Mouse (Mus musculus) lung, postnatal 0 days (tissue): ENCODE results near the gene Galk2. TPM values are rescaled to one million over a fixed set of nuclear protein-coding genes. Genes with fewer than 3 reads are reported as not detected.

ENCODE experiments used
- ATAC-seq: fragments of 200-750 bp; cut with Nextera tagmentation; 2 replicates; pipeline ENCODE4 v1.8.0; 2017; ENCODE audit warnings: moderate library complexity
- DNase-seq: peaks from one replicate; pipeline ENCODE4 v3.0.0-alpha.2; 2016; ENCODE audit warnings: low spot score
- H3K27ac ChIP-seq: fragments of 300-500 bp; sonication (generic); 2 replicates; pipeline ENCODE4 v1.5.1; 2014; ENCODE audit warnings: antibody characterized with exemption, mild to moderate bottlenecking, low read length, mixed read lengths
- H3K27me3 ChIP-seq: fragments of 300-500 bp; sonication (generic); replicated peaks from 2 replicates; pipeline ENCODE4 v1.6.1; 2014; ENCODE audit warnings: low read length, mixed read lengths; ENCODE audit not compliant: insufficient read depth
- H3K36me3 ChIP-seq: fragments of 300-500 bp; sonication (generic); 2 replicates; pipeline ENCODE4 v1.6.1; 2014; ENCODE audit warnings: low read length, mixed read lengths; ENCODE audit not compliant: insufficient read depth
- H3K4me1 ChIP-seq: fragments of 300-500 bp; sonication (generic); 2 replicates; pipeline ENCODE4 v1.6.1; 2014; ENCODE audit warnings: antibody characterized with exemption, low read depth, low read length, mixed read lengths; ENCODE audit not compliant: insufficient read depth
- H3K4me2 ChIP-seq: fragments of 300-500 bp; sonication (generic); replicated peaks from 2 replicates; pipeline ENCODE4 v1.6.1; 2014; ENCODE audit warnings: low read depth, mild to moderate bottlenecking, low read length, moderate library complexity, mixed read lengths
- H3K4me3 ChIP-seq: fragments of 300-500 bp; sonication (generic); 2 replicates; pipeline ENCODE4 v1.5.1; 2014; ENCODE audit warnings: low read depth, low read length
- H3K9ac ChIP-seq: fragments of 300-500 bp; sonication (generic); replicated peaks from 2 replicates; pipeline ENCODE4 v1.6.1; 2014; ENCODE audit warnings: low read depth, mild to moderate bottlenecking
- H3K9me3 ChIP-seq: fragments of 300-500 bp; sonication (generic); 2 replicates; pipeline ENCODE4 v1.6.1; 2016; ENCODE audit warnings: low read length, mixed read lengths
- CTCF ChIP-seq: IDR thresholded peaks from 2 replicates; pipeline ENCODE4 v1.5.1; 2016; ENCODE audit warnings: antibody characterized with exemption, mild to moderate bottlenecking
- EP300 ChIP-seq: IDR thresholded peaks from 2 replicates; pipeline ENCODE4 v1.6.1; 2016; ENCODE audit warnings: antibody characterized with exemption, mild to moderate bottlenecking, control low read depth
- WGBS: fragments of 180-500 bp; shearing (Covaris S2); extraction: QIAGEN DNeasy Blood & Tissue Kit; methylation state at CpG from one replicate; pipeline ENCODE4 v1.1.7; 2014; 5-methylcytosine and 5-hydroxymethylcytosine counted together
- polyA plus RNA-seq: library from polyadenylated mRNA; unstranded; fragments of >200 nt; fragmentation: Nextera tagmentation; extraction: Ambion mirVana; gene quantifications from 2 replicates; pipeline ENCODE4 v1.2.1, GENCODE M21; 2015

The Galk2 gene
- polyA plus RNA-seq, 1 experiment from 2014 or later = 27.1 TPM

DNA sequence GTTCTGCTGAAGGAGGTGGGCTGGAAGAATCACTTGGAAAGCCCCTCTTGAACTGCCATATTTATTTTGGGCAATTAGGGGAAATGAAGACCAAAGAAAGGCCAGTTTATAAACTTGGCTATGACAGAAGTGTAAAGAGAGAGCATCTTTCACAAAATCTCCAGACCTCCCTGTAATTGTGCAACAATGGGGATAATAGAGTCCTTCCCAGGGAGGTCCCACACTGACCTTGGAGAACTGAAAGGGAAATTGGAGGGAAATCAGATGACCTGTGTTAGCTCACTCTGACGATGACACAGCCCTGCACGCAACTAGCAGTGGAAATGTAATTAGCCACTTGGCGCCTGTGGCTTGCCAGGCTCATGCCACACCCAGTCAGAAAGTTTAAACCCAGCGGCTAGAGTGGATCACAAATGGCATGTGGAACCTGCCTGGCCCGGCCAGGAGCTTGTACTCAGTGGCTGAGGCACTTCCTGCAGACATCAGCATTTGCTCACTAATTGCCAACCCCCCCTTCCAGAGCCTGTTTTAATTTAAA, 117.0 kb downstream of the Galk2 start:
- TF ChIP-seq EP300 (no peak), CTCF (no peak)
- Histone ChIP-seq H3K27ac (no peak overlapping the region), H3K9ac (no peak overlapping the region), H3K4me3 (no peak overlapping the region), H3K36me3 (no peaks in the 10 kb centered on the region), H3K4me1 (no peaks in the 10 kb centered on the region; the same call in 1 of the 2 replicates), H3K4me2 (no peak overlapping the region), H3K27me3 (no peaks in the 10 kb centered on the region), H3K9me3 (no peaks in the 10 kb centered on the region)
- ATAC-seq = no peak
- DNase-seq = no peak
- 42% methylated on average over 5 of the region's 5 CpGs for WGBS

DNA sequence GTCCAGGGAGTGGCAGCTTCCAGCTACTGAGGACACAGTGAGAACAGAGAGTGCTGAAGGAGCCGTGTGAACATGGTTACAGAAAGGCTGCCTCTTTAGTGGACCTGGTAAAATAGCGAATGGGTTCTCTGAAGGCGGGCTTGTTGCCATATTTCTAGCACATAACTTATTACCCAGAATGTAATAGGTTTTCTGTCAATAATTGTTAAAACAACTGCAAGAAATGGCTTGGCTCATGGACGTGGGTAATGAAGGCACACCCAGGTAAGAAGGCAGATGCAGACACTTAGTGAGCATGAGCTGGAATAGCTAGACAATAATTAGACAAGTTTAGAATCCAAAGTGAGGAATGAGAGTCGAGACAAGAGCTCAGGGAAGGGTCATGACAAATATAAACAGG, 143.4 kb downstream of the Galk2 start:
- no peaks in the 10 kb centered on the region for H3K9me3 ChIP-seq
- no peak overlapping the region for H3K4me2 ChIP-seq
- ATAC-seq = no peak
- H3K27me3 ChIP-seq = no peaks in the 10 kb centered on the region
- H3K4me3 ChIP-seq = no peak overlapping the region
- no peak for DNase-seq
- 61% methylated on average over 5 of the region's 5 CpGs for WGBS
- no peak overlapping the region for H3K9ac ChIP-seq
- H3K4me1 ChIP-seq = no peaks in the 10 kb centered on the region
- TF ChIP-seq EP300 = no peak
- no peak overlapping the region for H3K27ac ChIP-seq
- H3K36me3 ChIP-seq = no peaks in the 10 kb centered on the region

DNA sequence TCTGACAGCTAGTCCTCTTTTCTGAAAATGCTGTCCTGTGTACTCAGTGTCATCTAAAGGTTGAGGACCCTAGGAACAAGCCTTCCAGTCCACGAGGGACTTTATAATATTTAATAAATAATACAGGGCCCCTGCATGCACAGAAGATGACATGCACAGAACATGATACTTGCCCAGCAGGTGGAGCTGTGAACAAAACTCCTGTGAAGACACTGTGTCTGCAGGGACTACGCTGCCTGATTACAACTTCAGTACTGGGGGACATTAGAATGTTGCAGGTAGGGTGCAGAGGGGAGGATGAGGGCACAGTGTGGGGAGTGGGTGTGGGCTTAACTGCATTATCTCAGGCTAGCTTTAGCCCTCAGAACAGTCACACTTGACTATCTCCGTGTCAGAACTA, 147.2 kb downstream of the Galk2 start:
- no peaks in the 10 kb centered on the region for H3K4me1 ChIP-seq
- no peak for ATAC-seq
- no peaks in the 10 kb centered on the region for H3K9me3 ChIP-seq
- H3K9ac ChIP-seq = no peak overlapping the region
- no peak overlapping the region for H3K4me2 ChIP-seq
- 36% methylated on average over 3 of the region's 3 CpGs for WGBS
- no peaks in the 10 kb centered on the region for H3K36me3 ChIP-seq
- no peak overlapping the region for H3K4me3 ChIP-seq
- peak; percentile 30 for DNase-seq
- no peak overlapping the region for H3K27ac ChIP-seq
- peak; percentile 76 for TF ChIP-seq CTCF
- TF ChIP-seq EP300 = no peak
- H3K27me3 ChIP-seq = no peaks in the 10 kb centered on the region

DNA sequence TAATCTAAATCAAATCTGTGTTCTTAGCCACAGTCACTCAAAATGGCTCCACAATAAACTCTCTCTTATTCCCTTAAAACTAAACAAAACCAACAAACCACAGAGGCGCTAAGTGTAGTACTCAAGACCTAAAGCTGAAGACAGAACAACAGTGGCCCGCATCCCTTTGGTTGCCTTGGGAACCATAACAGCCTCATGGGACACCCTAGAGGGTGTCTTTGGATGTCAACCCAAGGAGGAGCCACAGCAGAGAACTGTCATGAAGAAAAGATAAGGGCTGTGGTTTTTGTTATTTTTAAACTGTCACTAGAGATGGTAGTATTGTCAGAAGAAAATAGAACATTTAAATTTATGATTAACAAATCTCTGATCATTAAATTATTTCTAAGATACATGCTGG, 147.8 kb downstream of the Galk2 start:
- ATAC-seq (no peak), DNase-seq (no peak)
- Histone ChIP-seq H3K27me3 (no peaks in the 10 kb centered on the region), H3K9ac (no peak overlapping the region), H3K4me3 (no peak overlapping the region), H3K36me3 (no peaks in the 10 kb centered on the region), H3K9me3 (no peaks in the 10 kb centered on the region), H3K4me1 (no peaks in the 10 kb centered on the region), H3K27ac (no peak overlapping the region), H3K4me2 (no peak overlapping the region)
- TF ChIP-seq CTCF = no peak
- TF ChIP-seq EP300 = no peak
- 77% methylated on average over 2 of the region's 2 CpGs for WGBS

DNA sequence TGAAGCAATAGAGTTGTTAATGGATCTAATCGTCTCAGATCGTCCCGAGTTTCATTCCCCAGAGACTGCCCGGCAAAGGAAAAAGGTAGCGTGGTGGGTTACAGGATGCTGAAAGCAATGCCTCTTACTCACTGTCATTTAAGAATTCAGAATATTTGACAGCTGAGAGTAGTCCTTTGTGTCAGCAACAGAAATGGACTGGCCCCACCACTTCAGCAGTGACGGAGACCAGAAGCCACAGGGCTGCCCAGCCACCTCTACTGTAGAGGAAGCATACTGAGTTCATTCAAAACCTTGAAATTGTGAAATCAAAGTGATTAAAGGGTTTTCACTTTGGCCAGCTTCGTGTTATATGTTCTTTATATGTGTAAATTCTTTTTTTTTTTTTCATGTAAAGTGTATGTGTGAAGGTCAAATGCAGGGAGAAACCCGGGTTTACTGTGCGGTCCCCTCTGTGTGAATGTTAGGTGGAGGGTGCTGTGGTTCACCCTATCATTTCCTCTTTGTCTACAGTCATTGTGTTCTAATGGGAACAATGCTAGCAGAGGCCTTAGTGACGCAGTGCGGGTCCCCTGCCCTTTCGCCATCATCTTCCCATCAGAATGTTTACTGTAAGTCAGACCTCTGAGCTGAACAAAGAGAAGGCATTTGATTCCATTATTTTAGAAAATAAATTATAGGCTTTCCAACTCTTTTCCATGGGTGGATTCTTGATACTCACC, 156.2 kb downstream of the Galk2 start:
- ATAC-seq (no peak), DNase-seq (no peak)
- Histone ChIP-seq H3K9ac (no peak overlapping the region), H3K27ac (no peak overlapping the region), H3K9me3 (no peaks in the 10 kb centered on the region), H3K4me1 (no peaks in the 10 kb centered on the region), H3K36me3 (no peaks in the 10 kb centered on the region), H3K4me2 (no peak overlapping the region), H3K27me3 (no peaks in the 10 kb centered on the region), H3K4me3 (no peak overlapping the region)
- 54% methylated on average over 12 of the region's 12 CpGs for WGBS
- TF ChIP-seq EP300 = no peak
- TF ChIP-seq CTCF = no peak

DNA sequence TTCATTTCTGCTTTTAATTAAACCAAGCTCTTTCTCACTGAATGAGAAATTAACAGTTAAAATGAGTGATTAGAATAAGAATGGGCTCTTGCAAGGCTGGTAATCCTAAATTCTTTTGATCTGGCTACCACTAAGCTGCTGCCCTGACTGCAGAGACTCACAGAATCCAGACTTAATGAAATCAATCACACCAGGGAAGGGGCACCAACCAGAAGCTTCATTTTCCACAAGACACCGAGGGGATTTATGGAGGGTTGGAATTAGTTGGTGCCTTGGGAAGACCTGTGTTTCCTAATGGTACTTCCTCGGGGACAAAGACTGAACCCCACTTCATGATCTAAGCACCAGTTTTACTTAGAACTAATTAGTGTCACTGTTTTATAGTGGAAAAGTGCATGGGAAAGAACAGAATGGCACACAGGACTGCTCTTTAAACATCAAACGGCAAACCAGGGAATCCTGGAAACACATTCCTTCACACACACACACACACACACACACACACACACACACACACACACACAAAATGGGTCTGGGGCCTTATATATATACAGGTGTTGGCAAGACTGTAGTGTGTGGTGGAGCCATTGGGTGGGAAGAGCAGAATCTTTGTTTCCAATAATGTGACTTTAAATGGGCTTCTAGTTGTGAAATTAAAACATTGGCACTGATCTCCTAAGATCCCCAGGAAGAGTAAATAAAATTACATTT, 157.0 kb downstream of the Galk2 start:
- H3K27ac ChIP-seq = no peak overlapping the region
- H3K4me2 ChIP-seq = no peak overlapping the region
- no peak for DNase-seq
- no peak for ATAC-seq
- no peak overlapping the region for H3K4me3 ChIP-seq
- H3K27me3 ChIP-seq = no peaks in the 10 kb centered on the region
- no peaks in the 10 kb centered on the region for H3K9me3 ChIP-seq
- H3K9ac ChIP-seq = no peak overlapping the region
- no peak for TF ChIP-seq EP300
- TF ChIP-seq CTCF = no peak
- no peaks in the 10 kb centered on the region for H3K36me3 ChIP-seq
- WGBS = 71% methylated on average over 3 of the region's 3 CpGs
- H3K4me1 ChIP-seq = no peaks in the 10 kb centered on the region
